Comparison of ENCODE assay signal across 9 mouse cellular contexts in the genomic region with DNA sequence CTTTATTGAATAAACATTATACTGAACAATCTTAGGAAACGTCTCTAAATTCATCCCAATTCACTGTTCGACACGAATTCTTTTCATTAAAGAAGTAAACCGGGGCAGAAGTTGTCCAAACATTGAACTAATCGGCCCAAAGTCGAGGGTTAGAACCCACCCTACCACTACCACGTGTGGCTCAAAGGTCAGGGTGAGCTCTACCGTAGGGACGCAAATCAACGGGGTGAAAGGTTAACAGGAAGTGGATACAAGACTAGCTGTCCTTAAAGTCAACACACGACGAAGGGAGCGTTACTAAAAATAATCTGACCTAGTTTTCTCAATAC. TPM values are rescaled to one million over a fixed set of nuclear protein-coding genes. Genes with fewer than 3 reads are reported as not detected.
DNase-seq lines count a peak whose midpoint lies in the region; ATAC-seq and TF ChIP-seq lines count a peak whose summit lies in the region.
"Had no signal": no experiment of that assay in that cellular context is flagged by ENCODE, and none has a peak within 500 bp of the region (broad histone marks: within the 10 kb centered on the region; RNA-seq: fewer than 3 reads in every experiment).

No protein-coding gene starts in this region.

- no peaks in the 10 kb centered on the region for H3K27me3 ChIP-seq in intestine, embryonic 15.5 days (replicated peaks)
- H3K27me3 ChIP-seq in liver, embryonic 14.5 days (ENCODE audit: control insufficient read depth, insufficient read depth, low read length): no peaks in the 10 kb centered on the region

- peaks cover 12% of the 10 kb centered on the region for H3K36me3 ChIP-seq in intestine, embryonic 15.5 days
- peaks cover 26% of the 10 kb centered on the region for H3K36me3 ChIP-seq in liver, embryonic 14.5 days (replicated peaks; ENCODE audit: control insufficient read depth, insufficient read depth, low read depth)

- peak overlapping the region; percentile 72 for H3K27ac ChIP-seq in embryonic fibroblast, embryonic 13.5 days (ENCODE audit: insufficient read depth, low read length)
- H3K27ac ChIP-seq in intestine, embryonic 15.5 days: peak overlapping the region; percentile 97
- H3K27ac ChIP-seq in liver, embryonic 14.5 days: peak overlapping the region; percentile 59

- TF ChIP-seq CTCF in embryonic fibroblast, embryonic 13.5 days (IDR thresholded peaks at IDR 0.05; ENCODE audit: borderline replicate concordance, insufficient read depth, low read length): no peak
- no peak for TF ChIP-seq CTCF in liver, embryonic 14.5 days (IDR thresholded peaks at IDR 0.05; ENCODE audit: low read depth)

- no peak overlapping the region for H3K9ac ChIP-seq in intestine, embryonic 15.5 days
- peak overlapping the region; percentile 46 for H3K9ac ChIP-seq in liver, embryonic 14.5 days (replicated peaks)

- no peak for TF ChIP-seq EP300 in liver, embryonic 14.5 days (IDR thresholded peaks at IDR 0.05; ENCODE audit: low read depth)

- peak overlapping the region; percentile 14; the same call in 1 of the 2 replicates for H3K4me3 ChIP-seq in embryonic fibroblast, embryonic 13.5 days (ENCODE audit: insufficient read depth, low read length)
- H3K4me3 ChIP-seq in intestine, embryonic 15.5 days (replicated peaks): peak overlapping the region; percentile 80
- peak overlapping the region; percentile 67 to 75 for H3K4me3 ChIP-seq in liver, embryonic 14.5 days (ENCODE audit: insufficient read depth in 1 of 2, low read depth in 2 of 2, low read length in 2 of 2)

- peaks cover 4% of the 10 kb centered on the region; the same call in 1 of the 2 replicates for H3K4me1 ChIP-seq in embryonic fibroblast, embryonic 13.5 days (ENCODE audit: control insufficient read depth, insufficient read depth, low read length)
- 0 out of 2 replicates have a peak, but pooled peaks cover 8% of the 10 kb centered on the region for H3K4me1 ChIP-seq in intestine, embryonic 15.5 days (replicated peaks)
- H3K4me1 ChIP-seq in liver, embryonic 14.5 days (replicated peaks; ENCODE audit: control insufficient read depth in 2 of 2, insufficient read depth in 2 of 2, low read length in 1 of 2): peaks cover 8 to 9% of the 10 kb centered on the region in 2 experiments; a peak in 3 of 4 replicates

- H3K9me3 ChIP-seq in intestine, embryonic 15.5 days: no peaks in the 10 kb centered on the region
- no peaks in the 10 kb centered on the region for H3K9me3 ChIP-seq in liver, embryonic 14.5 days (ENCODE audit: control insufficient read depth, low read length)

- 9% methylated on average over 13 of the region's 13 CpGs for WGBS in intestine, embryonic 15.5 days
- 7% methylated on average over 13 of the region's 13 CpGs for WGBS in liver, embryonic 14.5 days (ENCODE audit: insufficient replicate concordance)

- DNase-seq in left cerebral cortex, adult 18-20 months (ENCODE audit: low spot score in 2 of 2): peak; percentile 39 to 42
- DNase-seq in left cerebral cortex, postnatal 36 days (ENCODE audit: low spot score in 2 of 2): no peak
- DNase-seq in WW6 (ENCODE audit: low read depth, low spot score): peak; percentile 47
- peak in 1 of 3 experiments; percentile 58 for DNase-seq in liver, embryonic 14.5 days (ENCODE audit: low read depth in 3 of 3, low spot score in 3 of 3)
- peak; percentile 31 for DNase-seq in right cerebral cortex, postnatal 25 days
- DNase-seq in frontal cortex, adult 2 months (ENCODE audit: extremely low spot score in 1 of 2, low spot score in 1 of 2): no peak

- TF ChIP-seq POLR2A in embryonic fibroblast, embryonic 13.5 days (IDR thresholded peaks at IDR 0.05; ENCODE audit: low read depth, low read length): peak; percentile 39; the same call in 1 of the 2 replicates

- peak overlapping the region; percentile 60 for H3K4me2 ChIP-seq in intestine, embryonic 15.5 days (replicated peaks)
- peak overlapping the region; percentile 86 for H3K4me2 ChIP-seq in liver, embryonic 14.5 days (ENCODE audit: low read depth)

- intact Hi-C loops in left cerebral cortex, postnatal 36 days (cut with DNase I): no loop called here

- ATAC-seq in intestine, embryonic 15.5 days: peak; percentile 83
- ATAC-seq in liver, embryonic 14.5 days (ENCODE audit: insufficient read depth): peak; percentile 66

RNA-seq across cellular contexts. Expression of a gene that starts 0.4 kb away (rescaled TPM):
- total RNA-seq in left cerebral cortex, adult 18-20 months (2021): 100 to 1,000 TPM; 102 to 110 TPM
- total RNA-seq in left cerebral cortex, postnatal 36 days (2021): 100 to 1,000 TPM in 1 of 2 experiments, 10 to 100 TPM in 1; 94.0 to 126 TPM
- polyA plus RNA-seq in embryonic fibroblast, embryonic 13.5 days (2011; ENCODE audit: insufficient read length, low read depth, missing spikeins): 85.1 and 91.8 TPM in 2 replicates
- polyA plus RNA-seq in intestine, embryonic 15.5 days (2015; fragmentation: Nextera tagmentation; extraction: Ambion mirVana): 82.8 and 96.2 TPM in 2 replicates
- polyA plus RNA-seq in liver, embryonic 14.5 days (2012; rRNA removed): 36.4 and 37.1 TPM in 2 replicates
- 28.4 and 33.8 TPM in 2 replicates for polyA plus RNA-seq in liver, embryonic 14.5 days (2014; fragmentation: Nextera tagmentation; extraction: Ambion mirVana)
- 81.0 and 91.9 TPM in 2 replicates for polyA plus RNA-seq in frontal cortex, adult 2 months (2012; rRNA removed)

RNA-seq across cellular contexts. Expression of a gene that starts 5.5 kb away (rescaled TPM):
- under 1 TPM; 0.21 to 0.28 TPM for total RNA-seq in left cerebral cortex, adult 18-20 months (2021)
- under 1 TPM; 0.27 to 0.34 TPM for total RNA-seq in left cerebral cortex, postnatal 36 days (2021)
- 0.33 TPM in 1 of 2 replicates, not detected in the other for polyA plus RNA-seq in embryonic fibroblast, embryonic 13.5 days (2011; ENCODE audit: insufficient read length, low read depth, missing spikeins)
- 0.13 and 0.52 TPM in 2 replicates for polyA plus RNA-seq in intestine, embryonic 15.5 days (2015; fragmentation: Nextera tagmentation; extraction: Ambion mirVana)
- 0.02 TPM in 2 replicates for polyA plus RNA-seq in liver, embryonic 14.5 days (2012; rRNA removed)
- 0.09 TPM in 1 of 2 replicates, not detected in the other for polyA plus RNA-seq in liver, embryonic 14.5 days (2014; fragmentation: Nextera tagmentation; extraction: Ambion mirVana)
- 0.29 and 0.40 TPM in 2 replicates for polyA plus RNA-seq in frontal cortex, adult 2 months (2012; rRNA removed)

RNA-seq across cellular contexts. Expression of a gene that starts 17.4 kb away (rescaled TPM):
- total RNA-seq in left cerebral cortex, adult 18-20 months (2021): not detected
- total RNA-seq in left cerebral cortex, postnatal 36 days (2021): not detected
- not detected in 2 replicates for polyA plus RNA-seq in embryonic fibroblast, embryonic 13.5 days (2011; ENCODE audit: insufficient read length, low read depth, missing spikeins)
- polyA plus RNA-seq in intestine, embryonic 15.5 days (2015; fragmentation: Nextera tagmentation; extraction: Ambion mirVana): 0.13 and 0.57 TPM in 2 replicates
- polyA plus RNA-seq in liver, embryonic 14.5 days (2012; rRNA removed): 0.04 and 0.10 TPM in 2 replicates
- polyA plus RNA-seq in liver, embryonic 14.5 days (2014; fragmentation: Nextera tagmentation; extraction: Ambion mirVana): 0.14 TPM in 1 of 2 replicates, not detected in the other
- polyA plus RNA-seq in frontal cortex, adult 2 months (2012; rRNA removed): 1.4 and 2.2 TPM in 2 replicates
- total RNA-seq: left cerebral cortex, postnatal 10 days had no signal

RNA-seq across cellular contexts. Expression of a gene that starts 21.1 kb away (rescaled TPM):
- total RNA-seq in left cerebral cortex, adult 18-20 months (2021): 10 to 100 TPM; 17.2 to 18.0 TPM
- 10 to 100 TPM; 16.7 to 18.7 TPM for total RNA-seq in left cerebral cortex, postnatal 36 days (2021)
- 14.5 and 24.4 TPM in 2 replicates for polyA plus RNA-seq in embryonic fibroblast, embryonic 13.5 days (2011; ENCODE audit: insufficient read length, low read depth, missing spikeins)
- polyA plus RNA-seq in intestine, embryonic 15.5 days (2015; fragmentation: Nextera tagmentation; extraction: Ambion mirVana): 21.2 and 22.8 TPM in 2 replicates
- 2.8 and 3.3 TPM in 2 replicates for polyA plus RNA-seq in liver, embryonic 14.5 days (2012; rRNA removed)
- 4.3 and 5.7 TPM in 2 replicates for polyA plus RNA-seq in liver, embryonic 14.5 days (2014; fragmentation: Nextera tagmentation; extraction: Ambion mirVana)
- polyA plus RNA-seq in frontal cortex, adult 2 months (2012; rRNA removed): 15.2 and 15.3 TPM in 2 replicates

RNA-seq across cellular contexts. Expression of a gene that starts 29.1 kb away (rescaled TPM):
- total RNA-seq in left cerebral cortex, adult 18-20 months (2021): 10 to 100 TPM; 47.0 to 55.4 TPM
- total RNA-seq in left cerebral cortex, postnatal 36 days (2021): 10 to 100 TPM; 45.5 to 50.4 TPM
- polyA plus RNA-seq in embryonic fibroblast, embryonic 13.5 days (2011; ENCODE audit: insufficient read length, low read depth, missing spikeins): 99.8 and 109 TPM in 2 replicates
- 191 and 227 TPM in 2 replicates for polyA plus RNA-seq in intestine, embryonic 15.5 days (2015; fragmentation: Nextera tagmentation; extraction: Ambion mirVana)
- 49.6 and 58.8 TPM in 2 replicates for polyA plus RNA-seq in liver, embryonic 14.5 days (2012; rRNA removed)
- polyA plus RNA-seq in liver, embryonic 14.5 days (2014; fragmentation: Nextera tagmentation; extraction: Ambion mirVana): 127 and 138 TPM in 2 replicates
- polyA plus RNA-seq in frontal cortex, adult 2 months (2012; rRNA removed): 65.6 and 79.4 TPM in 2 replicates

Comparison
In these comparisons a context has a peak if more than half of its experiments do, and no peak if none do; other contexts are left out.
1. DNase-seq: peak in left cerebral cortex, adult 18-20 months (2 of 2), WW6 (single experiment) and right cerebral cortex, postnatal 25 days (single experiment); none in left cerebral cortex, postnatal 36 days (0 of 2) and frontal cortex, adult 2 months (0 of 2).
2. H3K4me3 ChIP-seq: peak in every context shown above with its lines; median percentile 80 in intestine, embryonic 15.5 days; 71 in liver, embryonic 14.5 days; 14 in embryonic fibroblast, embryonic 13.5 days.
3. Peak in every context shown above with its lines, with median percentiles within 50 percentile points of each other: H3K27ac ChIP-seq.